16 mouse cellular contexts compared by ENCODE assay signal in genomic region chr10:92641032-92641431, GRCm38 (mm10).
DNase-seq lines count a peak whose midpoint lies in the region; ATAC-seq and TF ChIP-seq lines count a peak whose summit lies in the region.
"Had no signal": no experiment of that assay in that cellular context is flagged by ENCODE, and none has a peak within 500 bp of the region (broad histone marks: within the 10 kb centered on the region; RNA-seq: fewer than 3 reads in every experiment).

No protein-coding gene starts in this region.

- no peak for TF ChIP-seq EP300 in heart, adult 2 months (IDR thresholded peaks at IDR 0.05; ENCODE audit: insufficient read depth, low read depth, low read length)
- no peak for TF ChIP-seq EP300 in liver, postnatal 0 days (IDR thresholded peaks at IDR 0.05; ENCODE audit: low read depth)

- no peak overlapping the region for H3K27ac ChIP-seq in heart, adult 2 months
- H3K27ac ChIP-seq in liver, postnatal 0 days (ENCODE audit: low read depth): no peak overlapping the region
- H3K27ac ChIP-seq in liver, embryonic 11.5 days (ENCODE audit: low read depth, low read length): no peak overlapping the region
- H3K27ac ChIP-seq in cortical plate, adult 2 months (ENCODE audit: insufficient read depth, low read length): no peak overlapping the region
- H3K27ac ChIP-seq: embryonic facial prominence, embryonic 13.5 days; hindbrain, embryonic 14.5 days; neural tube, embryonic 13.5 days had no signal

- H3K4me1 ChIP-seq in heart, adult 2 months (ENCODE audit: control insufficient read depth, insufficient read depth, low read length): no peaks in the 10 kb centered on the region
- no peaks in the 10 kb centered on the region for H3K4me1 ChIP-seq in liver, postnatal 0 days (ENCODE audit: insufficient read depth)
- no peaks in the 10 kb centered on the region for H3K4me1 ChIP-seq in liver, embryonic 11.5 days (replicated peaks; ENCODE audit: control insufficient read depth, insufficient read depth, low read length)
- no peaks in the 10 kb centered on the region for H3K4me1 ChIP-seq in cortical plate, adult 2 months (ENCODE audit: control insufficient read depth, insufficient read depth, low read length)
- H3K4me1 ChIP-seq: heart, embryonic 12.5 days; neural tube, embryonic 13.5 days had no signal

- no peaks in the 10 kb centered on the region for H3K79me2 ChIP-seq in heart, adult 2 months (replicated peaks; ENCODE audit: control insufficient read depth, insufficient read depth, low read length)

- DNase-seq in heart, adult 2 months: no peak
- DNase-seq in heart, adult 11 months: no peak
- DNase-seq in liver, postnatal 0 days: no peak
- DNase-seq in liver, embryonic 11.5 days (ENCODE audit: low spot score): no peak
- DNase-seq in ES-CJ7 (ENCODE audit: low read depth, low spot score): peak; percentile 2
- no peak for DNase-seq in ovary, postnatal 36 days (ENCODE audit: low spot score)
- DNase-seq in spleen, postnatal 36 days (ENCODE audit: low spot score in 2 of 2): no peak
- DNase-seq: cerebellum, adult 11 months; thymus, postnatal 4 days had no signal

- no peak overlapping the region for H3K9ac ChIP-seq in heart, adult 2 months (ENCODE audit: low read depth, low read length)
- no peak overlapping the region for H3K9ac ChIP-seq in liver, postnatal 0 days (replicated peaks)
- H3K9ac ChIP-seq in liver, embryonic 11.5 days (ENCODE audit: low read depth, low read length): no peak overlapping the region
- H3K9ac ChIP-seq: embryonic facial prominence, embryonic 13.5 days; heart, embryonic 12.5 days; hindbrain, embryonic 14.5 days; neural tube, embryonic 13.5 days had no signal

- peak; percentile 55 for TF ChIP-seq CTCF in heart, adult 2 months (IDR thresholded peaks at IDR 0.05)
- TF ChIP-seq CTCF in liver, postnatal 0 days (IDR thresholded peaks at IDR 0.05; ENCODE audit: low read depth): 0 out of 2 replicates have a peak, but pooled peaks have one; percentile 3
- peak; percentile 27; the same call in 1 of the 2 replicates for TF ChIP-seq CTCF in cortical plate, adult 2 months (IDR thresholded peaks at IDR 0.05; ENCODE audit: extremely low read depth, insufficient read depth, low read length)

- no peaks in the 10 kb centered on the region for H3K36me3 ChIP-seq in heart, adult 2 months (ENCODE audit: control insufficient read depth, insufficient read depth, low read length)
- no peaks in the 10 kb centered on the region for H3K36me3 ChIP-seq in liver, postnatal 0 days (replicated peaks; ENCODE audit: insufficient read depth, low read length)
- no peaks in the 10 kb centered on the region for H3K36me3 ChIP-seq in liver, embryonic 11.5 days (ENCODE audit: control insufficient read depth, insufficient read depth, low read length)
- H3K36me3 ChIP-seq: embryonic facial prominence, embryonic 13.5 days; heart, embryonic 12.5 days; neural tube, embryonic 13.5 days had no signal

- no peaks in the 10 kb centered on the region; the same call in 1 of the 2 replicates for H3K9me3 ChIP-seq in liver, postnatal 0 days (ENCODE audit: low read length)
- H3K9me3 ChIP-seq in liver, embryonic 11.5 days (ENCODE audit: control insufficient read depth, low read length): no peaks in the 10 kb centered on the region

- no peak overlapping the region for H3K4me3 ChIP-seq in heart, adult 2 months
- H3K4me3 ChIP-seq in liver, postnatal 0 days (ENCODE audit: low read depth, low read length): no peak overlapping the region
- H3K4me3 ChIP-seq in liver, embryonic 11.5 days (ENCODE audit: low read depth, low read length): no peak overlapping the region
- H3K4me3 ChIP-seq in cortical plate, adult 2 months (ENCODE audit: insufficient read depth, low read length): no peak overlapping the region
- H3K4me3 ChIP-seq: embryonic facial prominence, embryonic 13.5 days; heart, embryonic 12.5 days; neural tube, embryonic 13.5 days had no signal

- no peak for TF ChIP-seq POLR2A in heart, adult 2 months (IDR thresholded peaks at IDR 0.05; ENCODE audit: insufficient read depth, low read depth, low read length)
- TF ChIP-seq POLR2A in cortical plate, adult 2 months (IDR thresholded peaks at IDR 0.05; ENCODE audit: extremely low read depth, insufficient read depth, low read length): no peak

- intact Hi-C loops in heart, adult 2 months (cut with DNase I): loop anchor here (5.0 kb wide), 1 partner anchor 1349 kb away; no protein-coding TSS in a partner anchor

- H3K4me2 ChIP-seq in liver, postnatal 0 days (ENCODE audit: low read depth, low read length): no peak overlapping the region
- no peak overlapping the region for H3K4me2 ChIP-seq in liver, embryonic 11.5 days
- H3K4me2 ChIP-seq: embryonic facial prominence, embryonic 13.5 days; heart, embryonic 12.5 days; hindbrain, embryonic 14.5 days; midbrain, embryonic 11.5 days; neural tube, embryonic 13.5 days had no signal

- H3K27me3 ChIP-seq in heart, adult 2 months (ENCODE audit: control insufficient read depth, insufficient read depth, low read length): no peaks in the 10 kb centered on the region
- no peaks in the 10 kb centered on the region for H3K27me3 ChIP-seq in liver, postnatal 0 days (ENCODE audit: insufficient read depth, low read length)
- no peaks in the 10 kb centered on the region for H3K27me3 ChIP-seq in liver, embryonic 11.5 days (replicated peaks; ENCODE audit: control insufficient read depth, insufficient read depth, low read length)
- H3K27me3 ChIP-seq: embryonic facial prominence, embryonic 13.5 days; heart, embryonic 12.5 days; neural tube, embryonic 13.5 days had no signal

- no peak for ATAC-seq in liver, postnatal 0 days
- ATAC-seq in liver, embryonic 11.5 days (replicated peaks; ENCODE audit: low FRiP score): no peak
- ATAC-seq: forebrain, embryonic 16.5 days had no signal

Comparison
In these comparisons a context has a peak if more than half of its experiments do, and no peak if none do; other contexts are left out.
1. CTCF ChIP-seq: peak in every context shown above with its lines; median percentile 55 in heart, adult 2 months; 27 in cortical plate, adult 2 months; 3 in liver, postnatal 0 days.